12 mouse cellular contexts compared by ENCODE assay signal in genomic region chr2:85068626-85069025, GRCm38 (mm10).
"Had no signal": no experiment of that assay in that cellular context is flagged by ENCODE, and none has a peak within 500 bp of the region (broad histone marks: within the 10 kb centered on the region; RNA-seq: fewer than 3 reads in every experiment).

No protein-coding gene starts in this region.

- H3K4me1 ChIP-seq: midbrain, embryonic 12.5 days had no signal

- DNase-seq: kidney, postnatal 36 days; layer of hippocampus, postnatal 36 days; lung, adult 18-20 months; right cerebral cortex, adult 18-20 months; right cerebral cortex, postnatal 25 days; thymus, adult 2 months; thymus, postnatal 36 days had no signal

- H3K9ac ChIP-seq: limb, embryonic 13.5 days; liver, embryonic 14.5 days; midbrain, embryonic 12.5 days had no signal

- ATAC-seq: midbrain, embryonic 16.5 days had no signal

- H3K27me3 ChIP-seq: limb, embryonic 13.5 days; midbrain, embryonic 12.5 days had no signal

- H3K4me3 ChIP-seq: limb, embryonic 13.5 days; midbrain, embryonic 12.5 days had no signal

- H3K4me2 ChIP-seq: limb, embryonic 13.5 days; midbrain, embryonic 12.5 days had no signal

- H3K9me3 ChIP-seq: limb, embryonic 13.5 days; midbrain, embryonic 12.5 days had no signal

- H3K27ac ChIP-seq: kidney, postnatal 0 days; liver, embryonic 14.5 days; midbrain, embryonic 12.5 days had no signal
